Mouse (Mus musculus): ENCODE results near the gene Gosr2.

Gosr2 gene

DNA sequence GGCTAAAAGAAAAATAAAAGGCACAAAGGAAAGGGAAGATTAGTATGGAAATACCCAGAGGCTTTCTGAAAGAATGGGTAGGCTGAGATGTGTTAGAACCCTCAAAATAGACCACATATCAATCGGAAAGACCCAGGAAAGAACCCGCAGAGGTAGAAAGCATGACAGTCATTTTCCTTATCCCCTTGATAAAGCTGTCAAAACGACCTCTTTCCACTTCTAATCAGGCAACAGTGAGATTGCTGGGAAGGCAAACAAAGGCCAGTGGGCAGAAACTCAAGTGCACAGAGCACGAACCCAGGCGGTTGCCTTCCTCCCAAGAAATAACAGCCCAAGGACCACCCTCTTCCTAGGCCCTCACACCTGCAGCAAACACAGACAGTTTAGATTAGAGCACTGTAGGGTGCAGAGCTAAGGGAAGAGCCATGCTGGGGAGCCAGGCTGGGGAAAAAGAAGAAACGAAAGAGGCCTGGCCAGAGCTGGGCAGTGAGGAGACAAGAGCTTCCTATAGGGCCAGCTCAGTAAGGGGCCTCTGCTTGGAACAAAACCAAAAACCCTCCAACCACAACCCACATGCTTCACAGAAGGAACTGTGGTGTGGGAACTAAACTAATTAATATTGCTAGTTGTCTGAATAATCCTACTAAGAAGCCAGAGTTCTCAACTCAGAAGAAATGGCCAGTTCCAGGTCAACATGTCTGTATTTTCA, 9.3 kb downstream of the Gosr2 start:
- no peak for DNase-seq

GRCm38 (mm10) chr11:103686706-103687105, 11.0 kb downstream of the Gosr2 start:
- DNase-seq = no peak

DNA sequence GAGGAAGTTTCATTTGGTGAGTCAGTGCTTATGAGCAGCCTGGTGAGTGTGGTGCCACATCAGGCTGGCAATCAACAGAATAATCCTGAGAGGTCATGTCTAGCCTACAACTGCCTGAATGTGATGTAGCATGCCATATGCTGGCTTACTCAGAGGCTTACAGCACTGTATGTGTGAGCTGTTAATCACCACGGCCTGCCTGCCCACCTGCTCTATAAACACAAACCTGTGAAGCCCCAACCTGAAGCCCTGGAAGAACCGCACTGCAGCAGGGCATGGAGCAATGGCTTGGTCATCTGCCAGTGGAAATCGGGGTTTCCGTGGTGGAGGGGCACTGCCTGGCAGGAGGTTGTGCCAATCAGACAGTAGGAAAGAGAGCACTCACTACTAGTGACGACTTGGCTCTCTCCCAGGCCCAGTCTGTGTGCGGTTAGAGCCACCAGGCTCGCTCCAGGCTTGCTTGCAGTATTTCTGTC, 12.4 kb downstream of the Gosr2 start:
- DNase-seq = no peak

DNA sequence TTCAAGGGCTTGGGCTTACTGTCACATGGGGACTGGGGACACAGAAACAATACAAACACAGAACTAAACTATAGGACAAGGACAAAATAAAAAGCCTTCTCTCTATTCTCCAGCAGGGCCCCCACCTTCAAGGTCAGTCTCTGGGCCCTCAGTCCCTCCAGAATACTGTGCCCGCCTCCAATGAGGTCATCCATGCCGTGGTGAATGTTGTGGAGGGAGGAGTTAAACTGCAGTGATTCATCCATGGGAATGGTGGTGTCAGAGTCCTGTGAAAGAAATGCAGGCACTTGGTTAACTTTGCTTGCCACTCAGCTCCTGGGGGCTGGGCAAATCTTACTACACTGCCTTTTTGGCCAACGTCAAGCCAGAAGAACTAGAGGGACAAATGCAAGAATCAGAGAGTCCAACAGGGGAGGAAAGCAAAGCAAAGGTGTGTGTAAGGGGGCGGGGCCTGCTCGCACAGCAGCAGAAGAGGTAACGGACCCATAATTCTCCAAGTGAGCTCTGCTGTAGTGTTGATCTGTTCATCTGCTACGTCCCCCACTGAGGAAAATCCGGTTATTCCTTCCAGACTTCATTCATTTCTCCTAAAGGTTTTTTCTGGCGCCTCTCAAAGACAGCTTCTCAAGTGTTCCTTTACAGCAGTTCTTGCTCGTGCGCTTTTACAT, 13.9 kb downstream of the Gosr2 start:
- DNase-seq = no peak

- peak; percentile 55 for DNase-seq
These were observed 20.7 kb downstream of the Gosr2 start for GRCm38 (mm10) chr11:103677042-103677441.

DNA sequence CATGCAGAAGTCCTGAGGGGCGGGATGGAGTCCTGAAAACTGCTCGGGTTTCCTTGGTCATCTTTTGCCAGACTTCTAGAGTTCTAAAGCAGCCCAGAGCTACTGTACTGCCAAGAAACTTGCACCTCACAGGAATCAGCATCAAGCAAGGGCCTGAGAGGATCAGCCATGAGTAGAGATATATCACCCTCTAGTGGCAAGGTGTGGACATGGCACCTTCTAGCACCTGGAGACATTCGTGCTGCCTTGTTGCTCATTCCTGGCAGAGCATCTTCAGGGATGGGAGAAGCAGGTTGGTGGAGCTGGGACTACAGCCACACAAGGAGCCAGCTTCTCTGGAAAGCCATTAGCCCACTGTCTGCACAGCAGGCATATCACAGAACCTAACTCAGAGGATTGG, 22.1 kb downstream of the Gosr2 start:
- peak; percentile 50 for DNase-seq

- no peak for DNase-seq
These were observed 30.7 kb downstream of the Gosr2 start for GRCm38 (mm10) chr11:103666907-103667426.

DNA sequence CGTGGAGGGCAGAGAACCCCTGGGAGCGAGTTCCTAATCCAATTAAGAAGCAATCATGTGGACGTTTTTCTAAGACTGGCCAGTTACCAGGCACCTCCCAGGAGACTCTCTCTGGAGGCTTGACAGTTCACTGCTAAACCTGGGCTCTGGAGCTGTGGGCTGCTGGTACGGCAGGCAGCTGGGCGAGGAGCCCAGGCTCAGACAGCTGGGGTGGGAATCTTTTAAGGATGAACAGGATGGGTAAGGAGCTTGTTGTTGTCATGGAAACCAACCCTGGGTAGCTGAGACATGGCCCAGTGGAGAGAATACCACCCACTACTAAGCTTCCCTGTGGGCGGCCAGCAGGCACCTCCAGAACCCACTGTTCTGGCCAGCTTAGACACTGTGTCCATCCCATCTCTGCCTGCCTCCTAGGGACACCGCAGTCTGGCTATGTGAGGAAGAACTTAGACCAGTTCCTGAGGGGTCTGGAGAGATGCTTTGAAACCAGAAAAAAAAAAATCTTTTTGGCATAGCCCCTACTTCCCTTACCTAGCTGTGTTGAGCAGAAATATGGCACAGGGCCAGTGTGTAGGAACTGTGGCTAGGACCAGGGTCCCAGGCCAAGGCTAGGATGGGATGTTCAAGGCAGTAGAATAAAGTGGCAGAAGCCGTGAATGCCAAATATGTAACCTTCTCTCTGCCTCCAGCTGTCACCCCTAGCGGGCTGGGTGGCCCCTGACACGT, 31.4 kb downstream of the Gosr2 start:
- no peak for DNase-seq

DNA sequence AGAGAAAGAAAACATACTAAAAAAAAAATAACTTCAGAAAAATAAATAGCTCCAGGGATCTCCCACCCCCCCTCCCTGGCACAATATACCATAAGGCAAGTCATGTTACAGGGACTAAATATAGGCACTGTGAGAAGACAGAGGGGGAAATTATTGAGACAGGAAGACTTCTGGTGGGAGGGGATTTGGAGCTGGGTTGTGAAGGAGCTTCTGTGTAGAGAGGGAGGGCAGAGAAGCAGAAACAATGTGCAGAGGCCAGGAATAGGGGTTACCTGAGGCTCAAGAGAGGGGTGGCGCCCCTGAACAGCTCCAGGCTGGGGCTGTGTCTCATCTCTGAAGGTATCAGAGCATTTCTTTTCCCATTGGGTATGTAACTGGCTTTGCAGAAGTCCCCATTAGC, 32.0 kb downstream of the Gosr2 start:
- DNase-seq = no peak

- DNase-seq = no peak
These were observed 34.6 kb downstream of the Gosr2 start for GRCm38 (mm10) chr11:103663119-103663518.

GRCm38 (mm10) chr11:103662546-103662945, 35.2 kb downstream of the Gosr2 start:
- DNase-seq = no peak

DNA sequence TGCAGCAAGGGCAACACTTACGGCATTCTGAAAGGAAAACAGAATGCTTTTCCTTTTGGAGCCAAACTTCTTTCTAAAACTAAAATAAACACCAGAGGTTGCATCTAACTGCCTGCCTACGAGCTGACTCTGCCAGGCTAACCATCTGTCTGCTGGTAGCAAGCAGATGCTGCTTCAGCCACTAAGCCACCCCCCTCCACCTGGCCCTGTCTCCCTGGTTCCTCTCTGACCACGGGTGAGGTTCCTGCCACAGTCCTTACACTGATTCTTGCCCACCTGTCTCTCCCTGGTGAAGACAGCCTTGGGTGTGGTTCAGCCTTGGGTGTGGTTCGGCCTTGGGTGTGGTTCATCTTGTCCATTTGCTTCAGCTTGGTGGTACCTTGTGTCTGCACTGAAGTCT, 35.8 kb downstream of the Gosr2 start:
- no peak for DNase-seq

DNA sequence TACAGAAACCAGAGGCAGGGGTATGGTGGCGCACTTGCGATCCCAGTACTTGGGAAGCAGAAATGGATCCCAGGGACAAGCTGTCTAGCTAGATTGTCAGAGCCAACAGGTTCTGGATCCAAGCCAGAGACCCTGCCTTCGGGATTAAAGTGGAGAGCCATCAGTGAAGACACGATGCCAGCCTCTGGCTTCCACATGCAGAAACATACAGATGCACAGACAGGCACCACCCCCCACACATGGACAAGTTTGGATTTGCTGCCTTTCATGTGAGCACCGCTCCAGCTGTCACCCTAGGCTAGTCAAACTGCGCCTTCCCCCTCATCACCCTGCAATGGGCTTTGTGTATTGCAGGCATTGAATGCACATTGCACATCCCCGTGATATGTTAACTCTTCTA, 39.5 kb downstream of the Gosr2 start:
- DNase-seq = no peak

- peak; percentile 41 for DNase-seq
These were observed 41.2 kb downstream of the Gosr2 start for GRCm38 (mm10) chr11:103656520-103656919.

DNA sequence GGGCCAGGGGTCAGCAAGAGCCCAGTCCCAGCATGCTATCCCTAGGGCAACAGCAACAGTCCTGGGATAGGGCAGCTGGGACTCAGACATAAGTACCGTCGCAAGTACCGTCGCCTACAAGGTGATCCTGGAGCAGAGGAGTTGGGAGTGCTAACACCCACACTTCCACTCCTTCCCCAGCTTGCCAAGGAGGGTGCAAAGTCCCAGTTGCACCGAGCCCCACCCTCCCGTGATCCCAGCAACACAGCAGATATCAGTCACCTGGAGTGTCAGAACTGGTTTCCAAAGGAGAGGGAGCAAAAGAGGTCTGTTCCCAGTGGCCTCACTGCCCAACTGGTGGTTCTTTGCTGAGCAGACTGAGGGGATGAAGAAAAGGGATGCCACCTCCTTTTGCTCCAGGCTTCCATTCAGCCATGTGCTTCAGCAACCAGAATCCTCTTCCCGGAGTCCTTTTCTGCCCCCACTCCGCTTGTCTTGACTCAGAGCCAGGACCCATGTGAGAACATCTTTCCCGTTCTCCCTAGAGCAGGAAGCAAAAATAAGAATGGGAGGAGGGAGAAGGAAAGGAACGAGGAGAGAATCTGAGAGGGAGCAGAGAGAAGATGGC, 44.2 kb downstream of the Gosr2 start:
- DNase-seq = no peak

DNA sequence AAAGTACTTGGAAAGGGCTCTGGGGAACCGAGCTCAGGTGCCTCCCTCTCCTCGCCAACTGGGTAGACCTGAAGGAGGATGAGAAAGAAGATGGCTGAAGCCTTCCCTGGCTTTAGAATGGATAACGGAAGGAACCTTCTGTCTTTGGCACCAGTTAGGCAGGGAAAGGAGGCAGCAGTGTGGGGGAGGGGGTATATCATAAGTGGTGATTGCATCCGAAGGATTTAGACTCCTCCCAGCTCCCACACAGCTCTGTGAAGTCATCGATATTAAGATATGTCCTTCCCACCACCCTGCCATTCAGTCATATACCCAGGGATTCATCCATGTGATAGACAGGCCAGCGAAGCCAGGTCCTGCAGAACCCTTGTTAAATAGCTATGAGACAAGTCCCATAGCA, 46.3 kb downstream of the Gosr2 start:
- DNase-seq = no peak

DNA sequence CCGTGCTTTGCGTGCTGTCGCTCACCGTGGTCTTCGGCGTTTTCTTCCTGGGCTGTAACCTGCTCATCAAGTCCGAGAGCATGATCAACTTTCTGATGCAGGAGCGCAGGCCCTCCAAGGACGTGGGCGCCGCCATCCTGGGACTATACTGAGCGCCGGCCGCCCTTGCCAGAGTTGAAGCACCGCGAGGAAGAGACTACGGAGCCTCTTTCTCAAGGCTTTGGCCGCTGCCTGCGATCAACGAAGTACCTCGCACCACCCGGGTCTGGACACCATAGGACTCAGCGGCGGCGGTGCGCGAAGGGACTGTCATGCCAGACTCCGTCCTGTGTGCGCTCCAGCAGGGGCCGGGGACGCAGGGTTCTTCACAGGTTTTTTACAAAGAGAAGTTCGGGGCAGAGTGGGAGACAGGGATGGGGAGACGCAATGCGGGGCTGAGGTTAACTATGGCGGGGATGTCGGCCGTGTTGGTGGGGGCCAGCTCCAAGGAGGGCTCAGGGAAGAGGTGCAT, 47.7 kb downstream of the Gosr2 start:
- DNase-seq = no peak

DNA sequence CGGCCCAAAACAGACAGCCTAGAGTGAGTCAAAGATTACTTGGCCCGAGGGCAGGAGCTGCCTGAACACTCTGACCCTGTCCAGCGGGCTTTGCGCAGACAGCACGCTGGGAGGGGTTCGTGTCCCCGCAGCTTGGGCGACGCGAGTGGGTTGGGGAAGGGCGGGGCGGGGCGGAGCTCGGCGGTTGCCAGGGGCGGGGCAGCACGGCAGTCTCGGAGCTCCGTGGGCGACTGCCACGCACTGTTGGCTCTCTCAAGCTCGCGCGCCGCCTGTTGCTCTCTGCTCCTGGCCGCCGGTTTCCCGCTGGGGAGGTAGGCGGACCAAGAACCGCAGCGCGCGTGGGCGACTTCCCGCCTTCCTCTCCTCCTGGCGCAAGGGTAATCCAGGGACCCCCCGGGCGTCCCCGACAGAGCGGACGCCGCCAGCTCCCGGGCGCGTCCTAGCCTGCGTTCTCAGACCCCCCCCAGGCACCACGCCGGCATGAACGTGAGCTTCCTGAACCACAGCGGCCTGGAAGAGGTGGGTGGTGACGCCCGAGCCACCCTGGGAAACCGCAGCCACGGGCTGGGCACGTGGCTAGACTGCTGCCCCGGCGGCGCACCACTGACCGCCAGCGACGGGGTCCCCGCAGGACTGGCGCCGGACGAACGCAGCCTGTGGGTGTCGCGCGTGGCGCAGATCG, 48.3 kb downstream of the Gosr2 start, which contains the start of gene Rprml:
Gene Rprml, plus strand, starts transcription at position 270 of the 682 bp plus-strand sequence.
- no peak for DNase-seq

- no peak for DNase-seq
These were observed 49.0 kb downstream of the Gosr2 start for GRCm38 (mm10) chr11:103648656-103649055.

GRCm38 (mm10) chr11:103647921-103648620, 49.6 kb downstream of the Gosr2 start:
- DNase-seq = no peak

GRCm38 (mm10) chr11:103646301-103646700, 51.4 kb downstream of the Gosr2 start:
- DNase-seq = no peak

DNA sequence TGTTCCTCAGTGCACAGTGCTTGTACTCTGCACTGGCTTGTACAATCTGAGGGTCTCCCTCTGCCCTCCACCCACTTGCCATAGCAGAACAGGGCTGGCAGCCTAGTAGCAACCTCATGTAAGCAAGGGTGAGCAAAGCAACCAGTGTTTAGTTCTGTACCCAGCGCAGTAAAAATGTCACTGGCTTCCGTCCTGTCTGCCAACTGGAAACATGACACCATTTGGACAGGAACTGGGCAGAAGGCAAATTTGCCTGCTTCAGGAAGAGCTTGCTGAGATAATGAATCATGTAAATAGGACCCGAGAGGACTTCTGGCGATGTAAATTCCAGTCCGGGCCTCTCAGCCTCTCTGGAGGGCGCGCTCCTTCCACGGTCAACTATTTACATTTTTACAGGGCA, 52.0 kb downstream of the Gosr2 start:
- DNase-seq = no peak
